Mouse (Mus musculus): ENCODE data around the gene Wdhd1.

GRCm38 (mm10) chr14:47222631-47223450 is 53.8 kb downstream of the Wdhd1 start:
- TF ChIP-seq POLR2A (IDR thresholded peaks at IDR 0.05; ENCODE audit: extremely low read depth, insufficient read depth, low read length) (no peak), CTCF (IDR thresholded peaks at IDR 0.05; ENCODE audit: extremely low read depth, insufficient read depth, low read length) (no peak)

All from cortical plate, adult 2 months (tissue).